Mouse (Mus musculus): Measurements from ENCODE around the gene Mrpl54. TPM values are rescaled to one million over a fixed set of nuclear protein-coding genes. Genes with fewer than 3 reads are reported as not detected.
A peak's percentile ranks its signal among the peaks of the same experiment; 100 is the strongest.

Mrpl54 gene
- total RNA-seq (2017), result 77.4 to 89.3 TPM (median 78.0 TPM) in 3 replicates

DNA sequence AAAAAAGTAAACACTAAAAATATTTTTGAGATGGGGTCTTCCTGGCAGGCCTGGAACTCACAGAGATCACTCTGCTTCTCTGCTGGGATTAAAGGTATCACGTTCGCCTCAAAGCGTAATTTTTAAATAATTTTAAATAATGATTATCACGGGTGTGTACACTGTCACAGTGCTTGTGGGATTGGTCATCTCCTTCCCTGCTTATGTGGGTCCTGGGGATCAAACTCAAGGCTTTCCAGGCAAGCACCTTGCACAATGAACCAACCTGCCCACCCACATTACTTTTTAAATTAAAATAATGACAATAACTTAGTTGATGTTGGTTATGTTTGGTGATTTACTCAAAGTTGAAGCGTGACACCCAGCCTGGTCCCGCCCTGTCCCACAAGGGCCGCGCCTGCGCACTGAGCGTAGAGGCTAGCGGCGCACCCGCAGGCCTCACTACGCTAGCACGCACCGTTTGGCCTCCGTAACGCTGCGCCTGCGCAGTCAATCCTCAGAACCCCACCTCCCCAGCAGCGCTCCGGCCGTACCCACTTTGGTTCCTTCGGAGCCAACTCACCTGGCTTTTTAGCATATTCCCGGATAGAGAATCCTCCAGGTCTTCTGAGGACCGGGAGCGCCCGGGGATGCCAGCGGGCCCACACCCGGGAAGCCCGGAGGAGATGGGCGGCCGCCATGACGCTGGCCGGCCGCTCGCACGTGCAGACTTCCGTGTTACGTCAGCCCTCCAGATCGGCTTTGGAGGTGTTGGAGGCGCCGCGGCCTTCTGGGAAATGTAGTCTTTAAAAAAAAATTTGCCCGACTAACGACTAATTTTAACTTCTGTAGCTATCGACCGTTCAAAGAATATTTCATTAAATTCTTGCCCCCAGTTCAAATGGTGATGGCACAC, at the start of gene Mrpl54, which contains the start of gene Apba3:
Gene Mrpl54, minus strand, starts transcription at position 724 of the 895 bp plus-strand sequence.
Gene Apba3, plus strand, starts transcription at position 750 of the 895 bp plus-strand sequence.
- peak; percentile 64 for ATAC-seq (replicated peaks; ENCODE audit: insufficient number of reproducible peaks, low FRiP score, low TSS enrichment, poor library complexity, severe bottlenecking)

DNA sequence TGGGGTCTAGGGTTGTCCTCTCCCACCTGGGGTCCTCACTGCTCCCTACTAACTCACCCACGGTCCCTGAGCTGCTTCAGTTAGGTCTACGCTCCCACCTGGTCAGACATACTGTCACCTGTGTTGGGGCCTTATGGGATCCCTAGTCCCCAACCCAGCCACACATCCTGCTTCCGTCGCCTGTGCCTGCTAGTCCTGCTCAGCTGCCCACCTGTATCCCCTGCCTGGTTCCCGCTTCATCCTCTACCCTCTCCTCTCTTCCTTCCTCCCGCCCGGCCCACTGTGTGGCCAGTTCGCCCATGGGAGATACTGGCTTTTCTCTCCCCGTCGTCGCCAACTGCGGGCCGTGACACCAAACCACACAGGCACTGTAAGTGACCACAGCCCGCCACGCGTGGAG, 48.9 kb upstream of the Mrpl54 start:
- ATAC-seq (replicated peaks; ENCODE audit: insufficient number of reproducible peaks, low FRiP score, low TSS enrichment, poor library complexity, severe bottlenecking), result no peak

DNA sequence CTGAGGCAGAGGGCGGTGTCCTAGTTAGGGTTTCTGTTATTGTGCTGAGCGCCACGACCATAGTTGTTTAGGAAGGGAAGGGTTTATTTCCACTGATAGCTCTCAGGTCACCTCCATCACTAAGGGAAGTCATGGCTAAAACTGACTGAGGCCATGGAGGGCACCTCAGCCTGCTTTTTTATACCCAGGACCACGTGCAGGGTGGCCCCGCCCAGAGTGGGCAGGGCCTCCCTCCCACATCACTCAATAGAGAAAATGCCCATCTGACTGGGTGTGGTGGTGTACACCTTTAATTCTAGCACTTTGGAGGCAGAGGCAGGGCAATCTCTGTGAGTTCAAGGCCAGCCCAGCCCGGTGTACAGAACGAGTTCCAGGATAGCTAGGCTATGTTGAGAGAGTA, 47.5 kb upstream of the Mrpl54 start:
- no peak for ATAC-seq (replicated peaks; ENCODE audit: insufficient number of reproducible peaks, low FRiP score, low TSS enrichment, poor library complexity, severe bottlenecking)

DNA sequence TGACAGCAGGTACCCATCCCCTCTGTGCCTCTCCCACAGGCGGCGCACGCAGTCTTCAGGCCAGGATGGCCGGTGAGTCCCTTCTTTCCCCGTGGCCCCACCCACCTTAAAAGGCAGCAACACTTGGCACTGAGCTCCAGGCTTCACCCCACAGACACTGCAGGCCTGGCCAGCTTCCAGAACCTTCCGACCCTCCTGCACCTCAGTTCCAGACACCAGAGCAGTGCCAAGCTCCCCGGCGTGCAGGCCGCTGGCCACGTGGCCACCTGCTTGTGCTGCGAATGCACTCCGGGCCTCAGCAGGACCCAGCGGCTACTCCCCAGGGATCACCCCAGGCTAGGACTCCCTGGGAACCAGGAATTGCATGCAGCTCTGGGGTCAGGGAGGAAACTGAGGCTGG, 46.8 kb upstream of the Mrpl54 start:
- no peak for ATAC-seq (replicated peaks; ENCODE audit: insufficient number of reproducible peaks, low FRiP score, low TSS enrichment, poor library complexity, severe bottlenecking)

DNA sequence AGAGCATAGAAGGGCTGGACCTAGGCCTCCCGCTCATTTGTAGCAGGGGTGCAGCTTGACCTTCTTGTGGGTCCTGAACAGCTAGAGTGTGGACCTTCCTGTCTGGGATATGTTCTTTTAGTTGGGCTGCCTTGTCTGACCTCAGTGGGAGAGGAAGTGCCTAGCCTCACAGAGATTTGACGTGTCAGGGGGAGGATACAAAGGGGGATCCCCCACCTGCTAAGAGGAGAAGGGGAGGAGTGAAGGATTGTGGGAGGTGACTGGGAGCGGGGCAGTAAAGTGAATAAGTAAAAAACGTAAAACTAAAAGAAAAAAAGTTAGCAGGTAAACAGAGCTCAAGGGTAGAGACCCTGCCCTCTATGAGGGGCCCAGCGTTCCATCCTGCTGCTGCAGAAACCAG, 42.8 kb upstream of the Mrpl54 start:
- no peak for ATAC-seq (replicated peaks; ENCODE audit: insufficient number of reproducible peaks, low FRiP score, low TSS enrichment, poor library complexity, severe bottlenecking)

DNA sequence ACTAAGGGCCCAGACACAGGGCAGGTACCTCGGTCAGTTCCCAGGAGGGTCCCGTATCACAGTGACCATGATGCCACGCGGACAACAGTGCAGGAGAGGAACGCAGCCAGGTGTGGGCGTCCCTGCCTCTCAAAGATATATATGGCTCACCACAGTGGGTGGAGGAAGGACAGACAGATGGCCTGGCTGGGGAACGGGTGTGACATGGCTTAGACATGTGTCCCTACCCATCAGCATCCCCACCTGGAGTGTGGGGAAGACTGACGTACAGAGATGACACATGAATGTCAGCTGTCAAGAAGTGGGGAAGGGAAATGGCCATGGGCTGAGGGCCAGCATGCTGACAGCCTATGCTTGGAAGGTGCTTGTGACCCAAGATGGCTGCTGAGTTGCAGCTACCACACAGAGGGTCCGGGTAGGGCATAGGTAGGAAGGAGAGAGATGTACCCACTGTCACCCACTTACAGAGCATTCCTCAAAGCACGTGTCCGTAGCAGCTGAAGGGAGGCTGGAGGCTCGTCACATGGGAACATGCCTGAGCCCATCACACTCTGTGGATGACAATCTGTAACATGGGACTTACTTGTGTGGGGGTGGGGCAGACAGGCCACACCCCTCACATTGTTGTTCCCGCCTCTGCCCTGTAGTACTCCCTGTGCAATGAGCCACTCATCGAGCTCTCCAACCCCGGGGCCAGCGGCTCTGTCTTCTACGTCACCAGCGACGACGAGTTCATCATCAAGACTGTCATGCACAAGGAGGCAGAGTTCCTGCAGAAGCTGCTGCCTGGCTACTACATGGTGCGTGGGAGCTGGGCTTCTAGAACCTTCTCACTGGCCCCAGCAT, 40.3 kb upstream of the Mrpl54 start:
- no peak for ATAC-seq (replicated peaks; ENCODE audit: insufficient number of reproducible peaks, low FRiP score, low TSS enrichment, poor library complexity, severe bottlenecking)

DNA sequence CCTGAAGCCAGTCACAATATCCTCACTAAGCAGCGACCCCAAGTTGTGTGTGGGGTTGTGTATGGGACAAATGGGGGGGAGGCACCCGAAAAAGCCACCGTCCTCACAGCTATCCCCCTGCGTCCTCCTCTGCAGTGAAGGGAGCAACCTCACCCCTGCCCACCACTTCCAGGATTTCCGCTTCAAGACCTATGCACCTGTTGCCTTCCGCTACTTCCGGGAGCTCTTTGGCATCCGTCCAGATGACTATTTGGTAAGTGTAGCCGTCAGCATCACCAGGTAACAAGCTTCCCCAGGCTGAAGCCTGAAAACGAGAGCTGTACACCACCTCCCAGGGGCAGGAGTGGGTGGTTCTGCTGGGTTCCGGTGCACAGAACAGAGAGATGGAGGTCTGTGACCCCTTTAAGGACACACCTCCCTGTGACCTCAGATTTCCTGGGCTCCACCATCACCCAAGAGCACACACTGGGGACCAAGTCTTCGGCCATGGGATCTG, 39.5 kb upstream of the Mrpl54 start:
- no peak for ATAC-seq (replicated peaks; ENCODE audit: insufficient number of reproducible peaks, low FRiP score, low TSS enrichment, poor library complexity, severe bottlenecking)

DNA sequence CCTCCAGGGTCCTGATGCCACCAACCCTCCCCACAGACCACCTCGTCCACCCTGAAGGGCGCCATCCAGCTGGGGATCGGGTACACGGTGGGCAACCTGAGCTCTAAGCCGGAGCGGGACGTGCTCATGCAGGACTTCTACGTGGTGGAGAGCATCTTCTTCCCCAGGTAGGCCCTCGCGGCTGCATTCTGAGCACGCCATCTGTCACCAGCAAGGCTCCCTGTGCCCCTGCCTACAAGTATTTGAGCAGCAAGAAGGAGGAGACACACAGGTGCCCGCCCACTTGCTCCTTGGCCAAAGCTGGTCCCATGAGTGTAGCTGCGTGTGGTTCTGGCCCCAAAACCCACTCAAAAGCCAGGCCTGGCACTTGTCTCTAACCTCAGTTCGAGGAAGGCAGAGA, 38.9 kb upstream of the Mrpl54 start:
- ATAC-seq (replicated peaks; ENCODE audit: insufficient number of reproducible peaks, low FRiP score, low TSS enrichment, poor library complexity, severe bottlenecking), result no peak

DNA sequence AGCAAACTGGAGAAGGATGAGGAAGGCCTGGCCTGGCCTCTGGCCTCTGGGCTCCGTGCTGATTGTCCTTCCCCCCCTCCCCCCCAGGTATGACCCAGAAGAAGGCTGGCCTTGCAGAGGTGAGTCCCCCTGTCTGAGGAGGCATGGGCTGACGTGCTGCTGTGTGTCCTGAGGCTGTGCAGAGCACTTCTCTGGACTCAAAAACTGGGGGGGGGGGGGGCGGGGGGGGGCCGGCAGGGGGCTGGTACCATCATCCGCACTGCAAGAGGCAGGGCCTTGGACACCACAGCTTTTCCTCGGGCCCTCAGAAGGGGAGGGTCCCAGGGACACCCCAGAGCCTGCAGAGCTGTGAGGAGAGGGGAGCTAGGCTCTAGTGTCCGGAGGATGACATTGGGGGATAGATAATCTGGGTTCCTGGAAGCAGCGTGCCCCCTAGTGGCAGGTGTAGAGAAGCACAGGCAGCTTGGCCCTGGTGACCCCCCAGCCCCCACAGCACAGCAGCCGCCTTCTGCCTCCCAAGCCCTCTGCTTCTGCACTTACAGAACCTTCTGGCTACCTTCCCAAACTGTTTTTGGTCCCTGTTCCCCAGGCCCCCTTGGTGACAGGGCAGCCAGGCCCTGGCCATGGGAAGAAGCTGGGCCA, 38.0 kb upstream of the Mrpl54 start:
- ATAC-seq (replicated peaks; ENCODE audit: insufficient number of reproducible peaks, low FRiP score, low TSS enrichment, poor library complexity, severe bottlenecking), result peak; percentile 55

DNA sequence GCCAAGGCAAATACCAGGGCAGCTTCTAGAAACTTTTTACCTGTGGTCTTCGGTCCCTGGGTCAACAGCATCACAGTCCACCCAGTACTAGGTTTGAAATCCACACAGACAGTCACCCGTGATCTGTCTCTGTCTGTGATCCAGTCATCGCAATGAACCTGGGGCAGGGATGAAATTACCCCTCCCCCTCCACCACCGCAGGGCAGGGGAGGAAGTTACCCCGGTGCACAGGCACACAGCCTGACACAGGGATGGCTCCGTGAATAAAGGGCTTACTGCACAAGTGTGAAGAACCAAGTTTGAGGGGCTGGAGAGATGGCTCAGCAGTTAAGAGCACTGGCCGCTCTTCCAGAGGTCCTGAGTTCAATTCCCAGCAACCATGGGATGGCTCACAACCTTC, 37.0 kb upstream of the Mrpl54 start:
- ATAC-seq (replicated peaks; ENCODE audit: insufficient number of reproducible peaks, low FRiP score, low TSS enrichment, poor library complexity, severe bottlenecking), result 0 out of 2 replicates have a peak, but pooled peaks have one; percentile 25

DNA sequence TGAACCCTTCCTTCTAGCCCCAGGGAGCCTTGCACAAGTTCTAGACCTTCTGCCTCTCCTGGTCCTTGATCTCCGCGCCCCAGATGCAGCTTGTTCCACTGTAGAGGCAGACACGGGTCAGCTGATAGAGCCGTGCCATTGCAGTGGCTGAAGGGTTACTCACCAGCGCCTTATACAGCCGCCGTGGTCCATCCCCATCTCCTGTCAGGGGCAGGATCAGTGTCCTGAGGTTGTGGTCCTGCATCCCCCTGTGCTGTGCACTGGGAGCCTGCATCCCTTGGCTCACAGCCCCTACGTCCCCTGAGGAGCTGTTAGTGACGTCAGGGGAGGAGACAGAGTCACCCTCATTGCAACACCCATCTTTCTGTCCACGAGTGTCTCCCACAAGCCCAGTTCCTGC, 36.5 kb upstream of the Mrpl54 start:
- no peak for ATAC-seq (replicated peaks; ENCODE audit: insufficient number of reproducible peaks, low FRiP score, low TSS enrichment, poor library complexity, severe bottlenecking)

DNA sequence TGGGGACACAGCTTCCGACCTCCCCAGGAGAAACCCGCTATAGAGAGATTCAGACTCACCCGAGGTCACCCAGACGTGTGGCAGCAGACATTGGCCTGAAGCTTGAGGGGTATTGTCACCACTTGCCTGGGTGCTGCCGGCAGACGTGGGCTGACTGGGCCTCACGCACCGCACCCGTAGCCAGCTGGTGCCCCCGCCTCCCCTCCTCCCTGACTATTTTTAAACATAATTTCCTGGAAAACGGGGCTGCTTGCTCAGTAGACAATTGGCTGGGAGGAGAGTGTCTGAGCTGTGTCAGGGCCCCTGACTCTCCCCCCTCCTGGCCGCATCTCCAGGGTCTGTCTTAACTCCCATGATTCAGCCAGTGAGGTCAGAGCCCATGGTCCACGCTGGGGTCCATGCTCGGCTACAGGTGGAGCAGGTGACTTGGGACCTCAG, 36.1 kb upstream of the Mrpl54 start:
- no peak for ATAC-seq (replicated peaks; ENCODE audit: insufficient number of reproducible peaks, low FRiP score, low TSS enrichment, poor library complexity, severe bottlenecking)

DNA sequence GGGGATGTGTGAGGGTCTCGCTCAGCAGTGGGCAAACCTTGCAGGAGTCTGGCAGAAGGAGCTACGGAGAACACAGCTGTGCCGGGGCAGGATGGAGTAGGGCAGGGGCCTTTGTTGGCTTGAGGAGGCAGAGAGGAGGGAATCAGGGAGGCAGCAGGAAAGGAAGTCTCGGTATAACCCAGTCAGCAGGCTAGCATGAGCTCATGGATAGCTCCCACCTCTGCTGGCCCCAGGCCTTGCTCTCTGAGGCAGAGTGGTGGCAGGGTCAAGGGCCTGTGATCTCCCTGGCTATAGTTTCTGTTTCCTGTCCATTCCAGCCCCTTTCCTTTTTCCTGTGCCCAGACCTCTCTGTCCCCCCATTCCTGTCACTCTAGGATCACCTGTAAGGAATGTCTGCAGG, 35.6 kb upstream of the Mrpl54 start:
- no peak for ATAC-seq (replicated peaks; ENCODE audit: insufficient number of reproducible peaks, low FRiP score, low TSS enrichment, poor library complexity, severe bottlenecking)

DNA sequence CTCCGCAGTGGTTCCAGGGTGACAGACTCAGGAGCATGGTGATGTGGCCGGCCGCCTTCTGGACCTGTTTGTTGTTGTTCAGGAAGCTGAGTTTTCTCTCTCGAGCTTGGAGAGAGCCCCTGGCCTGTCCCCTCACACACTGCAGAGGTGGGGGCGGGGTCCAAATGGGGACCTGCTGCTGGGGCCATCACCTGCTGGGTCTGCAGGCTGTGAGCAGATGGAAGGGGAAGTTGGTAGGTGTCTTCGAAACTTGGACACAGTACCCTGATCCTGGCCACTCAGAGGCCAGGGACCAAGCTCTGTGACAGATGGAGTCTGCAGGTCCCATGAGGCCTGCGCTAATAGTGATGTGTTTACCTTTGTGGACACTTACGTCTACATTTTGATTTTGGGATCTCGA, 34.6 kb upstream of the Mrpl54 start:
- ATAC-seq (replicated peaks; ENCODE audit: insufficient number of reproducible peaks, low FRiP score, low TSS enrichment, poor library complexity, severe bottlenecking), result no peak

DNA sequence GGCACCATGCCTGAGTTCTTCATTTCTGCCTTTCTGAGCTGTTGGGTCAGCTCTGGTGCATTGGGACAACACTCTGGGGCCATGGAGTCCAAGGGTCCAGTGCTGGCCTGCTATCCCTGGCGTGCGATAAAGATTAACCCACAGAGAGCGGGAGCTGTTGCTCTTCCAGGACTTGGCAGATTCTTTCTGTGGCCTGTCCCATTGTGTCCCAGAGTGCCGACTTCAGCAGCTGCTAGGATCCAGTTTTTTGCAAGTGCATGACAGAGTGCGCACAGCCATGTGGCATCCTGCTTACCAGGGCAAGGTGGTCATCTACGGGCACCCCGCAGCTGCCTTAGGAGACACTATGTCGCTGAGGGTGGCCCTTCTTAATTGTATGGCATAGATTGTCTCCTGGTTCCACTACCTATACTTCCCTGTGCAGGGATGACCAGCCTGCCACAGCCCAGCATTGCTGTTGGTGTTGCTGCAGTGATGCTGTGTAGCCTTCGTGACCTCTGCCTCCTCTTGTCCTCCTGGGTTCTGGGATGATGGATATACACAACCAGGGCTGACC, 33.7 kb upstream of the Mrpl54 start:
- no peak for ATAC-seq (replicated peaks; ENCODE audit: insufficient number of reproducible peaks, low FRiP score, low TSS enrichment, poor library complexity, severe bottlenecking)

DNA sequence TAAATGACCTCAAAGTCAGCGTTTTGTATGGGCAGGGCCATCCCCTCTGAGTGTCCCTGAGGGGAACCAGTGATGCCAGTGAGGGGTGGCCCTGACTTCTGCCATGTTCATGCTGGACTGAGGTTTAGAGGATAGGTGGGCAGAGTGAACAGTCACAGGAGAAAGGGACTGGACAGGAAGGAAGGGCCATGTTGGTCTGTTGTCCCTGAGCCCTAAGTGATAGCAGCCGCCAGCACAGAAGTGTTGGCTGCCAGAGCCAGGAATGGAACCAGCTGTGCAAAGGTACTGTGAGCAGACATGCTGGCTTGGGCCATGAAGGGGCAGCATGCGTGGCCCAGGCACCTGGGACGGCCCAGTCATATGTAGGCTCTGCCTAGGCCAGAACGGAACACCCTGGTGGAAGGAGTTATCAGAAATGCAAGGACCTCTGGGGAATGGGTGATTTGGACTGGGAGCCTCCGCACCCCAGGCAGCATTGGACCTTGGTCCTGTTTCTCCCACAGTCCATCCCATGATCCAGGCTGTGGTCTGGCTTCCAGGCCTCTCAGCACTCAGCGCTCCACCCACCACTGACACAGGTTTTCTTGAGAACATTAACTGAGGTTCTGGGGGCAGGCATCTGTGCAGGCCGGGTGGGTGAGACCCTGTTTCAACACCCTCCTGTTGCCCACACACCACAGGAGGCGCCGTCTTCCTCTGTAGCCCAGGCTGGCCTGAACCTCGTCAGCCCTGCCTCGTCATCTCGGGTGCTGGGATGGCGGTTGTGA, 33.0 kb upstream of the Mrpl54 start:
- ATAC-seq (replicated peaks; ENCODE audit: insufficient number of reproducible peaks, low FRiP score, low TSS enrichment, poor library complexity, severe bottlenecking), result no peak

DNA sequence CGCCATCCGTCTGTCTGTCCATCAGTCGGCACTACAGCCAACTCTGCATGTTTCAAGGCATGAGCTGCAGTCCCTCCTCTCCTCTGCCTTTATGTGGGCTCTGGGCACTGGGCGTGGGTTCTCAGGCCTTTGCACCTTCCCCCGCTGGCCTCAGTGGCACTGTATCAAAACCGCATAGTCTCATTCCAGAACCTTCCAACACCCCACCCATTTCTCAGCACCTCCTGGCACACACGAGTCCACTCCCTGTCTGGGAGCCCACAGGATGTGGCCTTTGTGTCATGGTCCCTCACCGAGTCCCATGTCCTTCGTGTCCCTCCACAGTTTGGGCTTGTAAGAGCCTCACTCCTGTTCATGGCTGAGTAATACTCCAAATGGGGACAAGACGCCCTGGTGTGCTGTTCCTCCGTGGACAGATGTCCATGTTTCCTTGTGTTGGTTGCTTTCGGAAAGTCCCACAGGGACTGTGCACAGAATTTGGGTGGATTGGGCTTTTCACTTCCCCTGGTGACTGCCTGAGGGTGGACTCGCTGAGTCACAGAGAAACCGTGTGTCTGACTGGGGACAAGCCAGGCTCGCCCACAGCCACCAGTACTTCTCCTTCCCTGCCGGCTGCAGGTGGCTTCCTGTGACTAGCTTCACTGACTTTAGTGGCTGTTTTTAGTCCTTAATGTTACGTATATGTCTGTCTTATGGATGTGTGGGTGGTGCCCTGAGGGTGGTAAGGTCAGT, 31.8 kb upstream of the Mrpl54 start:
- peak; percentile 60 for ATAC-seq (replicated peaks; ENCODE audit: insufficient number of reproducible peaks, low FRiP score, low TSS enrichment, poor library complexity, severe bottlenecking)
